In genomic region chr3:103991271-103991670, GRCm38 (mm10) we compare ENCODE assay signal across 20 mouse cellular contexts.
"Had no signal": no experiment of that assay in that cellular context is flagged by ENCODE, and none has a peak within 500 bp of the region (broad histone marks: within the 10 kb centered on the region; RNA-seq: fewer than 3 reads in every experiment).

No protein-coding gene starts in this region.

- ATAC-seq: liver, postnatal 0 days; midbrain, embryonic 16.5 days had no signal

- H3K27me3 ChIP-seq: liver, embryonic 15.5 days; megakaryocyte, embryonic 14.5 days; midbrain, embryonic 12.5 days; neural tube, embryonic 12.5 days had no signal

- DNase-seq: liver, postnatal 0 days; lung, embryonic 14.5 days; lung, postnatal 10 days; lung, postnatal 36 days; midbrain, embryonic 14.5 days; right cerebral cortex, adult 18-20 months; right cerebral cortex, postnatal 25 days; right cerebral cortex, postnatal 4 days; spleen, adult 18-20 months; thymus, adult 18-20 months; thymus, postnatal 25 days; thymus, postnatal 4 days had no signal

- H3K27ac ChIP-seq: liver, embryonic 15.5 days; macrophage; midbrain, embryonic 10.5 days; midbrain, embryonic 12.5 days; neural tube, embryonic 12.5 days had no signal

- H3K4me3 ChIP-seq: liver, embryonic 15.5 days; megakaryocyte, embryonic 14.5 days; midbrain, embryonic 10.5 days; midbrain, embryonic 12.5 days; myocyte; neural tube, embryonic 12.5 days had no signal

- H3K4me1 ChIP-seq: liver, embryonic 15.5 days; midbrain, embryonic 10.5 days; midbrain, embryonic 12.5 days; neural tube, embryonic 12.5 days had no signal
